ENCODE assay signal across 8 mouse cellular contexts in genomic region chr8:108819826-108820225, GRCm38 (mm10).
DNase-seq lines count a peak whose midpoint lies in the region; ATAC-seq and TF ChIP-seq lines count a peak whose summit lies in the region.

No protein-coding gene starts in this region.

- WGBS in thymus, adult 2 months: 29% methylated on average over 3 of the region's 3 CpGs
- WGBS in forebrain, embryonic 15.5 days: 11% methylated on average over 3 of the region's 3 CpGs
- WGBS in liver, embryonic 12.5 days (ENCODE audit: insufficient replicate concordance): 14% methylated on average over 3 of the region's 3 CpGs

- peaks cover 21% of the 10 kb centered on the region for H3K4me1 ChIP-seq in thymus, adult 2 months (replicated peaks; ENCODE audit: control insufficient read depth, insufficient read depth, low read length)
- peaks cover 35% of the 10 kb centered on the region for H3K4me1 ChIP-seq in forebrain, embryonic 15.5 days
- peaks cover 32% of the 10 kb centered on the region for H3K4me1 ChIP-seq in liver, embryonic 12.5 days

- no peaks in the 10 kb centered on the region for H3K36me3 ChIP-seq in thymus, adult 2 months (ENCODE audit: control insufficient read depth, insufficient read depth, low read length)
- H3K36me3 ChIP-seq in forebrain, embryonic 15.5 days: no peaks in the 10 kb centered on the region
- H3K36me3 ChIP-seq in liver, embryonic 12.5 days: no peaks in the 10 kb centered on the region

- no peak overlapping the region for H3K9ac ChIP-seq in forebrain, embryonic 15.5 days (replicated peaks)
- no peak overlapping the region for H3K9ac ChIP-seq in liver, embryonic 12.5 days

- no peak for ATAC-seq in forebrain, embryonic 15.5 days (replicated peaks)
- peak; percentile 76 for ATAC-seq in liver, embryonic 12.5 days

- no peak overlapping the region for H3K4me3 ChIP-seq in thymus, adult 2 months (ENCODE audit: control insufficient read depth, insufficient read depth, low read length)
- H3K4me3 ChIP-seq in forebrain, embryonic 15.5 days: no peak overlapping the region
- peak overlapping the region; percentile 35; the same call in 1 of the 2 replicates for H3K4me3 ChIP-seq in liver, embryonic 12.5 days

- no peak for TF ChIP-seq CTCF in thymus, adult 2 months (IDR thresholded peaks at IDR 0.05; ENCODE audit: borderline replicate concordance, control insufficient read depth, extremely low read depth, insufficient read depth, low read length, poor library complexity)

- H3K27me3 ChIP-seq in thymus, adult 2 months (ENCODE audit: control insufficient read depth, insufficient read depth, low read length): no peaks in the 10 kb centered on the region
- H3K27me3 ChIP-seq in forebrain, embryonic 15.5 days: 0 out of 2 replicates have a peak, but pooled peaks cover 3% of the 10 kb centered on the region
- no peaks in the 10 kb centered on the region for H3K27me3 ChIP-seq in liver, embryonic 12.5 days (replicated peaks)

- DNase-seq in thymus, postnatal 25 days: peak; percentile 5
- DNase-seq in thymus, adult 2 months: no peak
- DNase-seq in left cerebral cortex, adult 18-20 months (ENCODE audit: low spot score in 2 of 2): no peak
- no peak for DNase-seq in right cerebral cortex, adult 18-20 months
- DNase-seq in T-cell, adult 2 months (ENCODE audit: low spot score): no peak
- DNase-seq in MN1 (ENCODE audit: low spot score): no peak

- no peak for TF ChIP-seq POLR2A in thymus, adult 2 months (IDR thresholded peaks at IDR 0.05; ENCODE audit: control insufficient read depth, extremely low read depth, insufficient read depth, low read length, poor library complexity)

- H3K4me2 ChIP-seq in forebrain, embryonic 15.5 days (replicated peaks): peak overlapping the region; percentile 18; the same call in 1 of the 2 replicates
- H3K4me2 ChIP-seq in liver, embryonic 12.5 days: peak overlapping the region; percentile 61

- no peaks in the 10 kb centered on the region for H3K9me3 ChIP-seq in forebrain, embryonic 15.5 days
- no peaks in the 10 kb centered on the region for H3K9me3 ChIP-seq in liver, embryonic 12.5 days (replicated peaks)

- no peak overlapping the region for H3K27ac ChIP-seq in thymus, adult 2 months (ENCODE audit: control insufficient read depth, insufficient read depth, low read length)
- no peak overlapping the region for H3K27ac ChIP-seq in forebrain, embryonic 15.5 days (replicated peaks)
- H3K27ac ChIP-seq in liver, embryonic 12.5 days: peak overlapping the region; percentile 41; the same call in 1 of the 2 replicates
